Mouse (Mus musculus) natural killer cell, adult 2 months (primary cell): Measurements from ENCODE around the gene Pnma1.
A peak's percentile ranks its signal among the peaks of the same experiment; 100 is the strongest.

Experiments
- DNase-seq, 2 experiments: peaks; one replicate each; pipeline ENCODE4 v3.0.0; 2022; ENCODE audit warnings: low spot score in 2 of 2

Pnma1 gene

GRCm38 (mm10) chr12:84107692-84108091 is 40.6 kb downstream of the Pnma1 start:
- DNase-seq: peak in 1 of 2 experiments; percentile 8

DNA sequence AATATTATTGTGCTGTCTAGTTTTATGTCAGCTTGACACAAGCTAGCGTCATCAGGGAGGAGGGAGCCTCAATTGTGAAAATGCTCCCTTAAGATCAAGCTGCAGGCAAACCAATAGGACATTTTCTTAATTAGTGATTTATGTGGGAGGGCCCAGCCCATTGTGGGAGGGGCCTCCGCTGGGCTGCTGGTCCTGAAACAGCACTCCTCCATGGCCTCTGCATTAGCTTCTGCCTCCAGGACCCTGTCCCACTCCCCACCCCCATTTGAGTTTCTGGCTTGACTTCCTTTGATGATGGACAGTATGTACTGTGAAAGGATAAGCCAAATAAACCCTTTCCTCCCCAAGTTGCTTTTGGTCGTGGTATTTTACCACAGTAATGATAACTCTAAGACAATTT is 41.3 kb downstream of the Pnma1 start:
- DNase-seq: no peak

DNA sequence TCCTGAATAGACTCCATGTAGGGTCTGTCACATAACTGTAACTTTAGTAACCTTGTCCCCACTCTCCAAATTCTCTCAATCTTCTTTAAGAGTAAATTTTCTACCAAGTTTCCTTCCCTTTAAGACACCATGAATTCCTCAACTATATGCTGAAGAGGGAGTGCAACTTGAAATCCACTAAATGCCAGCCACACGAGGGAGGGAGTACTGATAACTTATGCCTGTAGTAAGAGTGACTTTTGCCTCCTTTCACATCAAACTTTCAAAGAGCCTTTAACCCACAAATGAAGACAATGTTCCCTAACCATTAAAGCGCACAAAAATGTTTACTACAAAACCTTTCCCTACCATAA is 46.8 kb downstream of the Pnma1 start:
- DNase-seq: no peak

DNA sequence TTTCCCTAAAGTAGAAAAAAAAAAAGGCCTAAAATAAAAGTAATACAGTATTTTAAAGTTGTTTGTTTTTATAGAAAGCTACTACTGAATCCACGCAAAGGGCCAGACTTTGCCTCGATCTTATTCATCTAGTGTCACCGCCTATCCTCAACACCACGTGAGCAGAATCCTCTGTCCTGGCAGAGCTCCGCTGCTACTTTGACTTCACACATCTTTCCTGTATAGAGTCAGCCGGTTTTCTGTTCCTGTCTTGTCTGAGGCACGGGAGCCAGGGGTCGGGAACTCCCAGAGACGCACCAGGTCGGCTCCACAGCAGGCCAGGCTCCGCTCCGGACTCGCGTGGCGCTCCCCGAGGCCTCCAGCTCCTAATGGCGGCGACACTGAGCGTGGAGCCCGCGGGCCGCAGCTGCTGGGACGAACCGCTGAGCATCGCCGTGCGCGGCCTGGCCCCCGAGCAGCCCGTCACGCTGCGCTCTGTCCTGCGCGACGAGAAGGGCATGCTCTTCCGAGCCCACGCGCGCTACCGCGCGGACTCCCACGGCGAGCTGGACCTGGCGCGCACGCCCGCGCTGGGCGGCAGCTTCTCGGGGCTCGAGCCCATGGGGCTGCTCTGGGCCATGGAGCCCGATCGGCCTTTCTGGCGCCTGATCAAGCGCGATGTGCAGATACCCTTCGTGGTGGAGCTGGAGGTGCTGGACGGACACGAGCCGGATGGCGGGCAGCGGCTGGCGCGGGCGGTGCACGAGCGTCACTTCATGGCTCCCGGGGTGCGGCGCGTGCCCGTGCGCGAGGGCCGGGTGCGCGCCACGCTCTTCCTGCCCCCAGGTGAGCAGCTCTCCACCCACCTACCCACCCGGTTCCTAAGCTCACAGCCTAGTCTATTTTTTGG is 47.4 kb downstream of the Pnma1 start, which contains the start of gene Acot6:
Gene Acot6, plus strand, starts transcription at position 51 of the 889 bp plus-strand sequence.
- DNase-seq: peak; percentile 6 to 41

GRCm38 (mm10) chr12:84100071-84100470 is 48.2 kb downstream of the Pnma1 start:
- no peak for DNase-seq

DNA sequence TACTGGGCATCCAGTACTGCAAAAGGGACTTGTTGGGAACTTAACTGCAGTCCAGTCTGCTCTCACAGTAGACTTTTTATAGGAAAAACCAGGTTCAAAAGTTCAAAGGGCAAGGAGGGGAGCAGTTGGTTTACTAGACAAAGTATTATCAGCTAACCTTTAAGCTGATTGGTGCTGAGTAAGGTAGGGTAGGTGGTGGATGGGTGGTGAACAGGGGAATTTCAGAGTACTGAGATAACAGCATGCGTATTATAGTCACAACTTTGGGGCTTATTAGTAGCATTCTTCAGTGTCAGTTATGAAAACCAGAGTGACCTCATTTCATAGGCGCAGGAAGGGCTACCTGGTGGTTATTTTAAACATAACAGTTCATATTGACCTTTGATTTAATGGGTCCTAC is 48.7 kb downstream of the Pnma1 start:
- DNase-seq: no peak
